Mouse (Mus musculus): Measurements from ENCODE around the gene Sec31a.

DNA sequence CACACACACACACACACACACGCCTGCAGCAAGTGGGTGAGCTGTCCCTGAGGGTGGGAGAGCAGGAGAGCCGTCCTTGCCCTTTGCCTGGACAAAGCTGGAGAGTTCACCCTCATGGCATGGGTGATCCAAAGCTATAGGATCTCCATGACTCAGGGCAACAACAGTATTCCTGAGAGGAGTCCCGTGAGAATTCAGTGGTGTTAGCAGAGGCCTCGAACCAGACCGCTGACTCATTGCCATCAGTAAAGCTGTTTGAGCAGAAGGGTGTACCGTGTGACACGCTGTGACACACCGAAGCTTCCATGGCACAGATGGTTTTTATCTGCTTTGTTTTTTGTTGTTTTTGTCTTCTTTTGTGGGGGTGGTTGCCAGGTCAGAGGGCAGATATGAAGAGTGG lies 84.4 kb downstream of the Sec31a start:
- no peak for TF ChIP-seq CTCF (IDR thresholded peaks at IDR 0.05; ENCODE audit: low read depth, low read length)
- no peak for TF ChIP-seq TAL1 (conservative IDR thresholded peaks at IDR 0.05; ENCODE audit: low read depth, low read length)
